Mouse (Mus musculus) C2C12 (cell line): Measurements from ENCODE around the gene Slc15a4. TPM values are rescaled to one million over a fixed set of nuclear protein-coding genes. Genes with fewer than 3 reads are reported as not detected.

Source experiments
- H3K27me3 ChIP-seq: one replicate; pipeline ENCODE4 v1.6.1; 2011; ENCODE audit not compliant: control insufficient read depth, insufficient read depth, insufficient read length
- H3K36me3 ChIP-seq: one replicate; pipeline ENCODE4 v1.6.1; 2011; ENCODE audit not compliant: control insufficient read depth, insufficient read depth
- H3K4me3 ChIP-seq: one replicate; pipeline ENCODE4 v1.5.1; 2011; ENCODE audit warnings: mild to moderate bottlenecking, control low read depth; ENCODE audit not compliant: poor library complexity, insufficient read depth, severe bottlenecking
- H3K79me2 ChIP-seq: one replicate; pipeline ENCODE4 v1.6.1; 2011; ENCODE audit not compliant: control insufficient read depth, insufficient read depth
- H3K79me3 ChIP-seq: one replicate; pipeline ENCODE4 v1.6.1; 2011; ENCODE audit warnings: low read depth, control low read depth
- H3ac ChIP-seq: one replicate; pipeline ENCODE3; 2011; ENCODE audit warnings: low read depth; ENCODE audit not compliant: control insufficient read depth, insufficient read length
- CEBPB ChIP-seq: IDR thresholded peaks from one replicate; pipeline ENCODE4 v1.6.1; 2011; ENCODE audit warnings: low read depth, mild to moderate bottlenecking, control low read depth, moderate library complexity
- CTCF ChIP-seq: IDR thresholded peaks from one replicate; pipeline ENCODE4 v1.5.1; 2011; ENCODE audit not compliant: control insufficient read depth, insufficient read depth, insufficient read length
- FOSL1 ChIP-seq: IDR thresholded peaks from one replicate; pipeline ENCODE4 v1.8.0; 2011; ENCODE audit warnings: mild to moderate bottlenecking, low read length; ENCODE audit not compliant: poor library complexity, insufficient read depth, severe bottlenecking
- MAX ChIP-seq: IDR thresholded peaks from one replicate; pipeline ENCODE4 v1.6.1; 2011; ENCODE audit warnings: mild to moderate bottlenecking, control low read depth
- MYOD1 ChIP-seq: IDR thresholded peaks from one replicate; pipeline ENCODE4 v1.6.1; 2011; ENCODE audit warnings: low read depth; ENCODE audit not compliant: control insufficient read depth, insufficient read length
- MYOG ChIP-seq: IDR thresholded peaks from one replicate; pipeline ENCODE4 v1.6.1; 2011; ENCODE audit not compliant: control insufficient read depth, insufficient read length; ENCODE audit errors: extremely low read depth
- USF1 ChIP-seq: IDR thresholded peaks from one replicate; pipeline ENCODE4 v1.6.1; 2011; ENCODE audit warnings: low read depth, mild to moderate bottlenecking, control low read depth, moderate library complexity
- polyA plus RNA-seq: library from polyadenylated mRNA; unstranded; fragments of >200 nt; fragmentation: generic; extraction: Trizol; gene quantifications from one replicate; pipeline ENCODE4 v1.2.1, GENCODE M21; 2012; ENCODE audit warnings: missing spikeins

The Slc15a4 gene
- polyA plus RNA-seq, 1 experiment, result 42.8 TPM

GRCm38 (mm10) chr5:127546585-127546991 is 86.1 kb downstream of the Slc15a4 start:
- TF ChIP-seq MYOG, result no peak
- no peak for TF ChIP-seq MYOD1
- TF ChIP-seq CTCF, result no peak
- TF ChIP-seq USF1, result no peak
- TF ChIP-seq CEBPB, result no peak
- no peak for TF ChIP-seq FOSL1
- TF ChIP-seq MAX, result no peak
- H3K36me3 ChIP-seq, result no peaks in the 10 kb centered on the region
- no peaks in the 10 kb centered on the region for H3K79me3 ChIP-seq
- H3K79me2 ChIP-seq, result no peaks in the 10 kb centered on the region
- H3ac ChIP-seq, result no peak overlapping the region
- no peak overlapping the region for H3K4me3 ChIP-seq
- H3K27me3 ChIP-seq, result peaks cover 3% of the 10 kb centered on the region

Other genes starting within 250 kb of the Slc15a4 start
- gene Glt1d1, start 635 bp downstream of the Slc15a4 start, polyA plus RNA-seq, result not detected